Mouse (Mus musculus) G1E (cell line): Measurements from ENCODE around the gene Fank1. TPM values are rescaled to one million over a fixed set of nuclear protein-coding genes. Genes with fewer than 3 reads are reported as not detected.

Experiments
- ATAC-seq: 2 replicates; pipeline ENCODE4 v1.8.0; 2016; ENCODE audit warnings: mild to moderate bottlenecking; ENCODE audit not compliant: insufficient number of reproducible peaks, poor library complexity, low FRiP score, severe bottlenecking; ENCODE audit errors: extremely low read depth
- DNase-seq: peaks from one replicate; pipeline ENCODE4 v3.0.0; 2012; ENCODE audit warnings: low spot score
- H3K27me3 ChIP-seq: 2 replicates; pipeline ENCODE4 v1.6.1; 2012; ENCODE audit warnings: mild to moderate bottlenecking, low read length, inconsistent platforms; ENCODE audit not compliant: insufficient read depth
- H3K36me3 ChIP-seq: replicated peaks from 2 replicates; pipeline ENCODE3; 2012; ENCODE audit warnings: mild to moderate bottlenecking, inconsistent platforms
- H3K4me1 ChIP-seq: 2 replicates; pipeline ENCODE4 v1.6.1; 2012; ENCODE audit warnings: low read depth, low read length, inconsistent platforms, mixed read lengths; ENCODE audit not compliant: insufficient read depth
- H3K4me3 ChIP-seq: 2 replicates; pipeline ENCODE4 v1.5.1; 2012; ENCODE audit warnings: low read depth, mild to moderate bottlenecking, inconsistent platforms, low read length, moderate library complexity, mixed read lengths
- H3K9me3 ChIP-seq: replicated peaks from 2 replicates; pipeline ENCODE4 v1.6.1; 2012; ENCODE audit warnings: inconsistent platforms
- CTCF ChIP-seq: IDR thresholded peaks from 2 replicates; pipeline ENCODE4 v1.5.1; 2012; ENCODE audit warnings: low read depth, low read length, inconsistent platforms, mixed read lengths
- GATA1 ChIP-seq: IDR thresholded peaks from 2 replicates; pipeline ENCODE4 v1.6.1; 2012; ENCODE audit warnings: borderline replicate concordance, low read length, inconsistent platforms, mixed read lengths
- GATA2 ChIP-seq: IDR thresholded peaks from 2 replicates; pipeline ENCODE4 v1.6.1; 2012; ENCODE audit warnings: low read depth, low read length, inconsistent platforms, borderline replicate concordance
- POLR2AphosphoS5 ChIP-seq: IDR thresholded peaks from 2 replicates; pipeline ENCODE4 v1.6.1; 2012; ENCODE audit warnings: low read depth, low read length, inconsistent platforms; ENCODE audit not compliant: insufficient replicate concordance
- TAL1 ChIP-seq: conservative IDR thresholded peaks from 2 replicates; pipeline ENCODE4 v1.6.1; 2012; ENCODE audit warnings: low read depth, low read length, inconsistent platforms, mixed read lengths
- polyA plus RNA-seq: library from polyadenylated mRNA; stranded (reverse); fragments of >175 nt; gene quantifications from 2 replicates; pipeline ENCODE4 v1.2.3, GENCODE M21; 2012
- total RNA-seq, 2 experiments: library from RNA; stranded (forward) in 1 of 2; stranded (reverse) in 1 of 2; fragments of 200-1000 nt in 1 of 2; fragments of >200 nt in 1 of 2; fragmentation: Nextera tagmentation in 1 of 2; gene quantifications; 2 replicates each; pipeline ENCODE4 v1.2.3; 2014 to 2017

Fank1 gene
- total RNA-seq (2014; fragmentation: Nextera tagmentation) (not detected in 2 replicates), total RNA-seq (2017) (0.12 TPM in 1 of 2 replicates, not detected in the other), polyA plus RNA-seq (not detected in 2 replicates)

DNA sequence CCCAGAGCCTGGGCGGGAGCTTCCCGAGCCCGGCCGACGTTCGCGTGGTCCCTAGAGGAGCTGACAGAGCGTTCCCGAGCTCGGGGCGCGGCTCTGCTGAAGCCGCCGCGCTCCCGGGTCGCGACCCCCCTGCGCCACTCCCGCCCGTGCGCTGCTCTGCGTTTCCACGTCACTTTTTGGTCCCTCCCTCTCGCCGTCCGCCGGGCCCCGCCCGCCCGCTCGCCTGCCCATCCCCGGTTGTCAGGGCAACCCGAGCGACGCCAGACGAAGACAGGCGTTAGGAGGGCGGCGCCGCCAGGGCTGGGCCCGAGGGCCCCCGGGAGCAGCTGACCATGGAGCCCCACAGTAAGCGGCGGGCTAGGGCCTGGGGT is at the start of gene Fank1:
Fank1 (plus strand) TSS at position 236 of the 371 bp plus-strand sequence.
- Histone ChIP-seq H3K4me3 (peak within 1 kb of the TSS; percentile 86), H3K9me3 (no peaks in the 10 kb centered on the region), H3K4me1 (peaks cover 17% of the 10 kb centered on the region), H3K27me3 (peaks cover 7% of the 10 kb centered on the region), H3K36me3 (no peaks in the 10 kb centered on the region)
- DNase-seq (peak; percentile 86), ATAC-seq (peak; percentile 87)
- no peak for TF ChIP-seq TAL1
- TF ChIP-seq GATA1: no peak
- no peak for TF ChIP-seq GATA2
- no peak for TF ChIP-seq CTCF
- TF ChIP-seq POLR2AphosphoS5: no peak

DNA sequence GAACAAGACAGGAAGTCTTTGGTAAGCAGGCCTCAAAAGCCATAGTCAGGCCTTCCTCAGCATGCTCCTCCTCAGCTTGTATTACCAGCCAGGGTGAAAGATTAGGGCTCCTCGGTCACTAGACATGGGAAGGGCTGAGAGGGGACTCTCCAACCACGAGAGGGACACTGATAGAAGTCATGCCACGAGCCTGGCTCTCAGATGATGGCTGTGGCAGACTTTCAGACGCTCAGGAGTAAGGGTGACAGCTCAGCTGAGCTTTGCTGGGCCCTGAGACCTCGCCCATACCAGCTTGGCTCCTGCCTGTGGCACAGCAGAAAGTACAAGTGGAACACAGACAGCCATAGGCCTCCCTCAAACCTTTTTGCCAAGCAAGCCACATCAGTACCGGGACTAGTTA is 49.6 kb upstream of the Fank1 start:
- Histone ChIP-seq H3K9me3 (no peaks in the 10 kb centered on the region), H3K27me3 (no peaks in the 10 kb centered on the region), H3K4me3 (no peak overlapping the region), H3K36me3 (peaks cover 78% of the 10 kb centered on the region), H3K4me1 (no peaks in the 10 kb centered on the region)
- TF ChIP-seq POLR2AphosphoS5: no peak
- no peak for TF ChIP-seq GATA2
- no peak for TF ChIP-seq CTCF
- no peak for TF ChIP-seq TAL1
- TF ChIP-seq GATA1: no peak
- ATAC-seq: no peak
- no peak for DNase-seq

- Histone ChIP-seq H3K27me3 (no peaks in the 10 kb centered on the region), H3K9me3 (no peaks in the 10 kb centered on the region), H3K36me3 (peaks cover 76% of the 10 kb centered on the region), H3K4me1 (no peaks in the 10 kb centered on the region), H3K4me3 (no peak overlapping the region)
- ATAC-seq (no peak), DNase-seq (no peak)
- no peak for TF ChIP-seq GATA1
- no peak for TF ChIP-seq CTCF
- TF ChIP-seq POLR2AphosphoS5: no peak
- no peak for TF ChIP-seq TAL1
- no peak for TF ChIP-seq GATA2
Measured at GRCm38 (mm10) chr7:133729351-133729750, 47.3 kb upstream of the Fank1 start.

DNA sequence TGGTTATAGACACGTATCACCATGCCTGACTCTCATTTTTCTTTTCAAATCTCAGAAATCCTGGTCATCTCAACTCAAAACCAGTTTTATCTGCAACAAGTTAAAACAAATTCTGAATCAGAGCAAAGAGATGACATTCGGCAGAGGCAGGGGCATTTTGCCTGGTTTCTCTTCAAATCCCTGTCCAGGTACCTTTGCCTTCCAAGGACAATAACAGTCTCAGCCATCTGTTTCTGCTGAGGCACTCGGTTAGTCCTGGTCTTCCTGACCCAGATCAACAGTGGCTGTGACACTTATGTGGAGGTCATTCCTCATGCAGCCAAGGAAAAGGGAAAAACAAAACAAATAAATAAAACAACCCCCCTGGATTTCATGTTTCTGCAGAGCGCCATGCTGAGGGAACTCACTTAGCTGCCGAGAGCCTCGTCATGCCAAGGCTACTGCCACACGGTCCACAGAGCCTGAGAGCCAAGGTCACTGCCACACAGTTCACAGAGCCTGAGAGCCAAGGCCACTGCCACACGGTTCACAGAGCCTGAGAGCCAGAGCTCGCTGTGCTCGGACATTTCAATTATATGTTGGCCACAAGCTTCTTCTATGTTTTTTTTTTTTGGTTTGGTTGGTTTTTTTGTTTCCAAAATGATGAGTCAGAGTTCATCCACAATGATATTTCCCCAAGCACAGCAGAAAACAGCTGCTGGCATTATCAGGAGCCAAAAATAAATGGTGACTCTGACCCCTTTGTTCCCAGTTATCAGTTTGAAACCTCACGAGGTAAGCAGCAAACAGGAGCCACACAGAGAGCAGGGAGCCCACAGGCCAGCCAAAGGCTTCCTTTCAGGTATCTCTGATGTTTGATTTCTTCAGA is 46.1 kb upstream of the Fank1 start:
- TF ChIP-seq GATA1 (no peak), TAL1 (no peak)
- no peaks in the 10 kb centered on the region for H3K9me3 ChIP-seq
- ATAC-seq (no peak), DNase-seq (no peak)
- no peaks in the 10 kb centered on the region for H3K4me1 ChIP-seq
- H3K4me3 ChIP-seq: no peak overlapping the region
- peaks cover 69% of the 10 kb centered on the region for H3K36me3 ChIP-seq
- no peaks in the 10 kb centered on the region for H3K27me3 ChIP-seq

DNA sequence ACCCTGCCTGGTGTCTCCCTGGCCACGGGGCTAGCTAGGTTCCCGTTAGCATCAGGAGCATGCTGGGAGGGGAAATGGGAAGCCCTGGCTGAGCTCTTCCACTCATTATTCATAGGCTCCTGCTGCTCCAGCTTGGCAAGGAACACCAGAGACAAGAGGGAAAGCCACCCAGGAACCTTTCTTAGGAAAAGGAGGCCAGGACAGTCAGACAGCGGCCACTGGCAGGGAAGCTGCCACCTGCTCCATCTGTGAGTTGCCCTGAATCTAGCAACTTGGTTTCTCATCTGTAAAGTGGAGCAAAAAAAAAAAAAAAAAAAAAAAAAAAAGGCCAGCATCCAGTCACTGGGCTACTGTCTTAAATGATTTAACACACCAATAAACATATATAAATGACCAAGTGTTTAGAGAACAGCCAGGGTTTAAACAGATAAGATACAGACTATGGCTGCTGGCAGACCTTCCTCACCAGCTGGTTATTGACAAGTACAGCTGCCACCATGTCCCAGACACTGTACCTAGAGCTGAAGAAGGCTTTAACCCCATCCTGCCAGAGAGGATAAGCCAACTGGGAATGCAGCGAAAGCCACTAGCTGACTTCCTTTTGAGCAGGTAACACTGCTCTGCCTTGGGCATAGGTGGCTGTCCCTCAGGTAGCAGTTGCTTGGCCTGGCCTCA is 44.6 kb upstream of the Fank1 start:
- no peak overlapping the region for H3K4me3 ChIP-seq
- peaks cover 60% of the 10 kb centered on the region for H3K36me3 ChIP-seq
- no peaks in the 10 kb centered on the region for H3K9me3 ChIP-seq
- H3K4me1 ChIP-seq: peaks cover 4% of the 10 kb centered on the region; the same call in 1 of the 2 replicates
- DNase-seq (no peak), ATAC-seq (no peak)
- no peaks in the 10 kb centered on the region for H3K27me3 ChIP-seq
- TF ChIP-seq TAL1 (no peak), GATA2 (no peak), GATA1 (no peak), CTCF (no peak), POLR2AphosphoS5 (no peak)

- Histone ChIP-seq H3K4me1 (peaks cover 33% of the 10 kb centered on the region), H3K4me3 (no peak overlapping the region), H3K9me3 (no peaks in the 10 kb centered on the region), H3K36me3 (peaks cover 43% of the 10 kb centered on the region), H3K27me3 (no peaks in the 10 kb centered on the region)
- DNase-seq (no peak), ATAC-seq (no peak)
- TF ChIP-seq GATA2: no peak
Measured at GRCm38 (mm10) chr7:133740558-133740957, 36.1 kb upstream of the Fank1 start.
